Mouse (Mus musculus): Measurements from ENCODE around the gene Dgki. TPM values are rescaled to one million over a fixed set of nuclear protein-coding genes. Genes with fewer than 3 reads are reported as not detected.

Gene Dgki
- polyA plus RNA-seq, 1 experiment from 2014 or later, result 5.9 TPM

- H3K4me1 ChIP-seq (replicated peaks), result 0 out of 2 replicates have a peak, but pooled peaks cover 4% of the 10 kb centered on the region
- no peak overlapping the region for H3K4me2 ChIP-seq
- H3K27me3 ChIP-seq, result no peaks in the 10 kb centered on the region
- no peak overlapping the region for H3K9ac ChIP-seq
- H3K36me3 ChIP-seq, result peaks cover 11% of the 10 kb centered on the region
- no peaks in the 10 kb centered on the region for H3K9me3 ChIP-seq
- 87% methylated on average over 8 of the region's 8 CpGs for WGBS
- no peak for ATAC-seq (ENCODE audit: low read depth)
- no peak overlapping the region for H3K4me3 ChIP-seq
- no peak overlapping the region for H3K27ac ChIP-seq (replicated peaks)
These were observed 273.4 kb downstream of the Dgki start for GRCm38 (mm10) chr6:37026343-37027243.

GRCm38 (mm10) chr6:37016046-37016445 is 283.9 kb downstream of the Dgki start:
- ATAC-seq (ENCODE audit: low read depth), result peak; percentile 79; the same call in 1 of the 2 replicates
- 0 out of 2 replicates have a peak, but pooled peaks cover 5% of the 10 kb centered on the region for H3K36me3 ChIP-seq
- H3K4me1 ChIP-seq (replicated peaks), result peaks cover 15% of the 10 kb centered on the region
- peak overlapping the region; percentile 49; the same call in 1 of the 2 replicates for H3K27ac ChIP-seq (replicated peaks)
- H3K9ac ChIP-seq, result no peak overlapping the region
- no peaks in the 10 kb centered on the region for H3K27me3 ChIP-seq
- H3K9me3 ChIP-seq, result no peaks in the 10 kb centered on the region
- no peak overlapping the region for H3K4me3 ChIP-seq
- H3K4me2 ChIP-seq, result no peak overlapping the region

GRCm38 (mm10) chr6:37011597-37011996 is 288.4 kb downstream of the Dgki start:
- H3K9me3 ChIP-seq, result no peaks in the 10 kb centered on the region
- no peak for ATAC-seq (ENCODE audit: low read depth)
- WGBS, result 92% methylated on average over 2 of the region's 2 CpGs

GRCm38 (mm10) chr6:37007573-37007972 is 292.4 kb downstream of the Dgki start:
- ATAC-seq (ENCODE audit: low read depth), result no peak

More at GRCm38 (mm10) chr6:37011597-37011996, 288.4 kb downstream of the Dgki start:
- Histone ChIP-seq H3K4me2 (no peak overlapping the region), H3K27ac (replicated peaks) (no peak overlapping the region), H3K27me3 (no peaks in the 10 kb centered on the region), H3K36me3 (0 out of 2 replicates have a peak, but pooled peaks cover 5% of the 10 kb centered on the region), H3K4me3 (no peak overlapping the region), H3K4me1 (replicated peaks) (peaks cover 7% of the 10 kb centered on the region), H3K9ac (no peak overlapping the region)

DNA sequence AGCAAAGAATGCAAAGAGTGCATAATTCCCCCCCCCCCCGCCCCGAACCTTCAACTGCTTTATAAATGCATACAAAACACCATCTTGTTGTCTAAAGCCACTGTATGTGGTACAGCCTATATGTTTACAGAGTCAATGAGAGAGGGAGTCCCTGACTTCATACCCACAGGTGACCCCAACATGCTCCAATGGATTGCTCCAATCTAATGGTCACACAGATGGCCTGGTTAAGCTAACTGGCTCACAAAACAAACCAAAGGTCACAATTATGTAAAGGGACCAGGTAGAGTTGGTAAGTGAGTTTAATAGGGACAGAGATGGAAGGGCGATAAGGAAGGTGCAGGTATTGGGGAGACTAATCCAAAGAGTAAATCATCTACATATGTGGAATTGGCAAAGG is 295.1 kb downstream of the Dgki start:
- no peak for ATAC-seq (ENCODE audit: low read depth)
- Histone ChIP-seq H3K27me3 (no peaks in the 10 kb centered on the region), H3K9me3 (no peaks in the 10 kb centered on the region), H3K4me3 (no peak overlapping the region), H3K36me3 (0 out of 2 replicates have a peak, but pooled peaks cover under 1% of the 10 kb centered on the region), H3K27ac (replicated peaks) (no peak overlapping the region), H3K4me1 (replicated peaks) (peaks cover 5% of the 10 kb centered on the region; the same call in 1 of the 2 replicates), H3K9ac (no peak overlapping the region), H3K4me2 (no peak overlapping the region)
- WGBS, result 84% methylated on average over 3 of the region's 3 CpGs

More at GRCm38 (mm10) chr6:37007573-37007972, 292.4 kb downstream of the Dgki start:
- H3K4me2 ChIP-seq, result no peak overlapping the region
- H3K4me3 ChIP-seq, result no peak overlapping the region
- H3K9me3 ChIP-seq, result no peaks in the 10 kb centered on the region
- H3K36me3 ChIP-seq, result 0 out of 2 replicates have a peak, but pooled peaks cover 2% of the 10 kb centered on the region
- no peaks in the 10 kb centered on the region for H3K27me3 ChIP-seq
- 13% methylated on average over 4 of the region's 4 CpGs for WGBS
- no peak overlapping the region for H3K9ac ChIP-seq
- peaks cover 5% of the 10 kb centered on the region; the same call in 1 of the 2 replicates for H3K4me1 ChIP-seq (replicated peaks)
- H3K27ac ChIP-seq (replicated peaks), result no peak overlapping the region

DNA sequence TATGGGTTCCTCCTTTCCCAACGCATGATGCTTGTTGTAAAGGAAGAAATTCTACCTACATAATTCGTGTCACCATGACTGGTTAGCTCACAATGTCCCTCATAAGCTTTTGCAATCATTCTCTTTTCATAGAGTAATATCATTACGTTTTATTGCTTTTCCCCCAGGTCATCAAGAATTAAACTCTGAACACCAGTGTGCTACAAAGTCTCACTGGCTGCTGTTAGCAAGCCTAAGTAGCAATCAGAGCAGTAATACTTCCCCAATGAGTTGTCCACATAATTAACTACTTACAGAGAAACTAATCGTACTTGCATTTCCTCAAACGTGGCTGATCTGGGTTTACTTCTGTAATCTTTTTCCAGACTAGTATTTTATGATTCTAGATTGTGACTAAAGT is 296.7 kb downstream of the Dgki start:
- no peak overlapping the region for H3K9ac ChIP-seq
- peak; percentile 43; the same call in 1 of the 2 replicates for ATAC-seq (ENCODE audit: low read depth)
- peaks cover 5% of the 10 kb centered on the region; the same call in 1 of the 2 replicates for H3K4me1 ChIP-seq (replicated peaks)
- WGBS, result 50% methylated on average over 5 of the region's 5 CpGs
- peaks cover 7% of the 10 kb centered on the region; the same call in 1 of the 2 replicates for H3K36me3 ChIP-seq
- no peaks in the 10 kb centered on the region for H3K9me3 ChIP-seq
- no peak overlapping the region for H3K4me3 ChIP-seq
- H3K27me3 ChIP-seq, result no peaks in the 10 kb centered on the region
- H3K27ac ChIP-seq (replicated peaks), result peak overlapping the region; percentile 59
- no peak overlapping the region for H3K4me2 ChIP-seq

GRCm38 (mm10) chr6:36998942-36999341 is 301.0 kb downstream of the Dgki start:
- no peak overlapping the region for H3K4me3 ChIP-seq
- H3K27ac ChIP-seq (replicated peaks), result no peak overlapping the region
- WGBS, result 91% methylated on average over 10 of the region's 10 CpGs
- no peaks in the 10 kb centered on the region for H3K9me3 ChIP-seq
- H3K4me1 ChIP-seq (replicated peaks), result 0 out of 2 replicates have a peak, but pooled peaks cover 5% of the 10 kb centered on the region
- H3K27me3 ChIP-seq, result no peaks in the 10 kb centered on the region
- ATAC-seq (ENCODE audit: low read depth), result no peak
- H3K4me2 ChIP-seq, result no peak overlapping the region
- H3K36me3 ChIP-seq, result peaks cover 7% of the 10 kb centered on the region; the same call in 1 of the 2 replicates
- H3K9ac ChIP-seq, result no peak overlapping the region

DNA sequence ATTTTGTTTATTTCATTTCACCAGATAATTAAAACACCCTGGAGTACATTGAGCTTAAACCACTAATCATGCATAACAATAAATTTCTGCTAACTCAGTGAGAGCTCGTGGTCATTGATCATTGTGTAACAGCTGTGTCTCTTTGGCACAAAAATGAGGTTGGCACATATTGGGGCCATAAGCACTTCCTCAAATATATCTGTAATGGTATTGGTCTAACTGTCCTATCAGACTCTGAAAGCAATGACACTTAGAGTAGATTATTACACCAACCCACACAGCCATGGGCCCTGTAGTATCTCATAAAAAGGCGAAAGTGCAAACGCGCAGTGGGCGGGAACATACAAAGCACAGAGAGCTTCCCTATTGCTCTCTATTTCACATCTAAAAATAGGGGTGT is 305.7 kb downstream of the Dgki start:
- Histone ChIP-seq H3K4me3 (no peak overlapping the region), H3K9ac (no peak overlapping the region), H3K4me2 (no peak overlapping the region), H3K27me3 (no peaks in the 10 kb centered on the region), H3K27ac (replicated peaks) (no peak overlapping the region), H3K4me1 (replicated peaks) (no peaks in the 10 kb centered on the region), H3K36me3 (peaks cover 5% of the 10 kb centered on the region; the same call in 1 of the 2 replicates), H3K9me3 (no peaks in the 10 kb centered on the region)
- 91% methylated on average over 5 of the region's 5 CpGs for WGBS
- no peak for ATAC-seq (ENCODE audit: low read depth)

DNA sequence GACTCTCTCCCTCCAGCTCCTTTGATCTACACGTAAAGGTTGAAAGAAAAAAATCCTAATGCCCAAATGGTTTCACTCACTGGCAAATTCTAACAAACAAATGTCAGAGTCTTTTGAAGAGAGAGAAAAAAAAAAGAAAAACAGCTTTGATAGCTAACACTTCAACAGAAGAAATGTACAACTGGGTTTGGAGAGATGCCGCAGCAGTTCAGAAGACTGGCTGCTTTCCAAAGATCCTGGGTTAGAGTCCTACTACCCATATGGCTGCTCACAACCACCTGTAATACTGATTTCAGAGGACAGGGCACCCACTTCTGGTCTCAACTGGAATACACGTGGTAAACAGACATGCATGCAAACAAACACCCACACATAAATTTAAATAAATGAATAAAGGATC is 309.8 kb downstream of the Dgki start:
- Histone ChIP-seq H3K27ac (replicated peaks) (no peak overlapping the region), H3K4me1 (replicated peaks) (no peaks in the 10 kb centered on the region), H3K4me3 (no peak overlapping the region), H3K4me2 (no peak overlapping the region), H3K27me3 (no peaks in the 10 kb centered on the region), H3K36me3 (no peaks in the 10 kb centered on the region), H3K9ac (no peak overlapping the region), H3K9me3 (no peaks in the 10 kb centered on the region)
- ATAC-seq (ENCODE audit: low read depth), result no peak
- 81% methylated on average over 3 of the region's 3 CpGs for WGBS

GRCm38 (mm10) chr6:36988800-36989199 is 311.2 kb downstream of the Dgki start:
- 91% methylated on average over 3 of the region's 3 CpGs for WGBS
- ATAC-seq (ENCODE audit: low read depth), result no peak

DNA sequence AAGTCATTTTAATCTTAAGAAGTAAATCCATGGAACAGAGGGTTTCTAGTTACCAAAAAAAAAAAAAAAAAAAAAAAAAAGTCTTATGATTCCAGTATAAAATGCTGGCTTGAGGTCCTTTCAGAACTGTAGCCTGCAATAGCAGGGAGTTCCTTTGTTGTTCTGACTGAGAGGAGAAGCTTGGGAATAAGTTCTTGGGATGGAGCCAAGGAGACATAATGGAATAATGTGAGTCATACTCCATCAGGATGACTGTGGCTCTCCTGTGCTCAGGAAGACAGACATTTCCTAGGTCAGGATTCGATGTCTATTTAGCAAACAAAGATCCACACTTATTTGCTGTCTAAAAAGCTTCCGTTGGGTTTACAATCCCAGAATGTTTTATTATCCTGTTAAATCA is 318.3 kb downstream of the Dgki start:
- Histone ChIP-seq H3K27me3 (no peaks in the 10 kb centered on the region), H3K9ac (no peak overlapping the region), H3K4me2 (no peak overlapping the region), H3K36me3 (no peaks in the 10 kb centered on the region), H3K9me3 (no peaks in the 10 kb centered on the region), H3K4me3 (no peak overlapping the region), H3K27ac (replicated peaks) (0 out of 2 replicates have a peak overlapping the region, but pooled peaks have one; percentile 35), H3K4me1 (replicated peaks) (no peaks in the 10 kb centered on the region)
- 63% methylated on average over 2 of the region's 2 CpGs for WGBS
- no peak for ATAC-seq (ENCODE audit: low read depth)

More at GRCm38 (mm10) chr6:36988800-36989199, 311.2 kb downstream of the Dgki start:
- no peaks in the 10 kb centered on the region for H3K27me3 ChIP-seq
- no peak overlapping the region for H3K4me3 ChIP-seq
- no peaks in the 10 kb centered on the region for H3K4me1 ChIP-seq (replicated peaks)
- no peak overlapping the region for H3K27ac ChIP-seq (replicated peaks)
- H3K9me3 ChIP-seq, result no peaks in the 10 kb centered on the region
- no peaks in the 10 kb centered on the region for H3K36me3 ChIP-seq
- no peak overlapping the region for H3K9ac ChIP-seq
- no peak overlapping the region for H3K4me2 ChIP-seq

DNA sequence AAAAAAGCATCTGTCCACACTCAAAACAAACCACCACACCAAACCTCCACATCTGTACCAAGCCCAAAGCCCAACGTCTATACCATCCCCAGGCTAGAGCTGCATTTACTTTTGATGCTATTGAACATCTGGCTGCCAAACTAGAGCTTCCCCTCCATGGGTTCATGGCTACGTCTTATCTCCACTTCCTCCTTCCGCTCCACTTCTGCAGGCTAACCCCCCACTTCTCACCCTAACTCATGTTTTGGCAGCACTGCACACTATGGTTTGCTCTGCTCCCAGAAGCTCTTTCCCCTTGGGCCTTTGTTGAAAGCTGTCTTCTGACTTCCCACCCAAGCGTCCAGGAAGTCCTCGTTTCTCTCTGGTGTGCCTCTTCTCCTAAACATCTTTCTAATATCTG is 319.5 kb downstream of the Dgki start:
- WGBS, result 91% methylated on average over 5 of the region's 5 CpGs
- no peaks in the 10 kb centered on the region for H3K9me3 ChIP-seq
- no peak overlapping the region for H3K9ac ChIP-seq
- H3K4me1 ChIP-seq (replicated peaks), result no peaks in the 10 kb centered on the region
- H3K27ac ChIP-seq (replicated peaks), result no peak overlapping the region
- H3K4me3 ChIP-seq, result no peak overlapping the region
- no peak overlapping the region for H3K4me2 ChIP-seq
- H3K27me3 ChIP-seq, result no peaks in the 10 kb centered on the region
- ATAC-seq (ENCODE audit: low read depth), result no peak
- no peaks in the 10 kb centered on the region for H3K36me3 ChIP-seq

All from neural tube, embryonic 13.5 days (tissue).